Mouse (Mus musculus): ENCODE data around the gene Smad3.
A peak's percentile ranks its signal among the peaks of the same experiment; 100 is the strongest.

- TF ChIP-seq CTCF (IDR thresholded peaks at IDR 0.05; ENCODE audit: control insufficient read depth, insufficient read depth, insufficient read length), result no peak
- no peak for TF ChIP-seq MYOG (IDR thresholded peaks at IDR 0.05; ENCODE audit: control insufficient read depth, extremely low read depth, insufficient read length)
- peak; percentile 49 for TF ChIP-seq MYOD1 (IDR thresholded peaks at IDR 0.05; ENCODE audit: control insufficient read depth, insufficient read length, low read depth)
- no peak for TF ChIP-seq USF1 (IDR thresholded peaks at IDR 0.05; ENCODE audit: low read depth)
Observed at GRCm38 (mm10) chr9:63718735-63719358, 38.9 kb downstream of the Smad3 start.
